Mouse (Mus musculus): ENCODE data around the gene Map3k4. TPM values are rescaled to one million over a fixed set of nuclear protein-coding genes. Genes with fewer than 3 reads are reported as not detected.

Gene Map3k4
- polyA plus RNA-seq, 1 experiment from 2014 or later, result 39.2 TPM

DNA sequence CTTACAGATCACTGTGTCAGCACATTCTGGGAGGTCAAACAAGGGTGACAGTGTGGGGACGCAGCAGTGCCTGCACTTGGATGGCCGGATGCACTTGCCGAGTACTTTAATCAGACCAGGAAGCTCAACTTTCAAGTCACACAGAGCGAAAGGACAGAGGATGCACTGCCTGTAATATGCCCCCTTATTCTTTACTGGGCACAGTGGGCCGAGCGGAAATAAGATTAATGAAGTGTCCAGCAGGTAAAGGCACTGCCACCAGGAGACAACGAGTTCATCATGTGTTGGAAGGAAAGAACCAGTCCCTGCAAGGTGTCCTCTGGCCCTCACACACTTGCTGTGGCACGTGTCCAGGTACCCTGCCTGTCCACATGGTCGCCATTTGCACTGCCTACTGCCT lies 94.5 kb downstream of the Map3k4 start:
- no peak for ATAC-seq (ENCODE audit: insufficient number of reproducible peaks, insufficient read depth, low FRiP score, low read depth)
- no peak overlapping the region for H3K4me3 ChIP-seq (ENCODE audit: control insufficient read depth in 1 of 2, insufficient read depth in 1 of 2, low read depth in 1 of 2, low read length in 2 of 2)
- peaks cover 0 to 2% of the 10 kb centered on the region in 2 experiments; a peak in 1 of 4 replicates for H3K4me1 ChIP-seq (ENCODE audit: control insufficient read depth in 2 of 2, insufficient read depth in 2 of 2, low read length in 2 of 2)
- H3K36me3 ChIP-seq (ENCODE audit: control insufficient read depth, insufficient read depth, low read length), result peaks cover 68% of the 10 kb centered on the region
- no peaks in the 10 kb centered on the region for H3K9me3 ChIP-seq (ENCODE audit: control insufficient read depth, low read length)
- no peaks in the 10 kb centered on the region for H3K27me3 ChIP-seq (ENCODE audit: control insufficient read depth, insufficient read depth, low read length)
- H3K9ac ChIP-seq (ENCODE audit: low read length), result no peak overlapping the region
- no peak overlapping the region for H3K27ac ChIP-seq (replicated peaks in 1 of 2; ENCODE audit: control insufficient read depth in 1 of 2, insufficient read depth in 1 of 2, low read depth in 2 of 2, low read length in 2 of 2)
- WGBS, result 73% methylated on average over 8 of the region's 9 CpGs
- H3K4me2 ChIP-seq (ENCODE audit: low read length), result no peak overlapping the region

DNA sequence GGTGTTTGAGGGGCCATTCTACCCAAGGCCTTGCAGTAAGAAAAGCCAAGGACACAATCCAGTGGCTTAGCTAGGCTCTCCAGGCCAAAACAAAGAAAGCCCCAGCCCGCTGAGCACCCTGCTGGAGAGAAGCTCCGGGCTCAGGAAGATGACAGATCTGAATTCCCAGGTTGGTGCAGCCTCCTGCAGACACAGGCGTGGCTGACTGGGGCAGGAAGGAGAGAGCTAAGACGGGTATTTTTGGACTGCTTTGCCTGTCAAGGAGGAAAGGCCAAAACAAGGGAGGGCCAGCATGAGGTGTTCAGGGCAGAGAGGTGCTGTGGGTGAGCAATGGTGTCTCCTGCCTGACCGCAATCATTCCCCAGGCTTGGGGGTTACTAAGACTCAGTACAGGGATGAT lies 94.9 kb downstream of the Map3k4 start:
- 62% methylated on average over 5 of the region's 5 CpGs for WGBS
- peaks cover 68% of the 10 kb centered on the region for H3K36me3 ChIP-seq (ENCODE audit: control insufficient read depth, insufficient read depth, low read length)

DNA sequence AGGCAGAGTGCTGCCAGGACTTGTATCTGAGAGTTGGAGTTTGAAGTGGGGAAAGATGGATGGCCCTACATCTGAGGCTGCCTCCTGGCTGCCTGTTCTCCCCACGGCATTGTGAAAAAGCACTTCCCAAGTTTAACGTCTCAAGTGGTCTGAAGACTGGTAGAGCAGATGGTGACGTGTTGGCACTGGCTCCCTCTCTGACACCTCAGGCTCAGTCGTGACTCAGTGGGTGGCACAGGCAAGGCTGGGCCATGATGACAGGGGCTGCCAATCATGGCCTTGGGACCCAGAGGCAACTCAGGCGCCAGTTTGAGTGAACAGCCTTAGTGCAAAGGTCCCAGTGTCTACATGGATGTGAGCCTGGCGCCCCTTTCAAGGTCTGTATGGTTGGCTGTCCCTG lies 96.7 kb downstream of the Map3k4 start:
- Histone ChIP-seq H3K4me3 (ENCODE audit: control insufficient read depth in 1 of 2, insufficient read depth in 1 of 2, low read depth in 1 of 2, low read length in 2 of 2) (no peak overlapping the region), H3K9me3 (ENCODE audit: control insufficient read depth, low read length) (no peaks in the 10 kb centered on the region), H3K27ac (replicated peaks in 1 of 2; ENCODE audit: control insufficient read depth in 1 of 2, insufficient read depth in 1 of 2, low read depth in 2 of 2, low read length in 2 of 2) (no peak overlapping the region), H3K36me3 (ENCODE audit: control insufficient read depth, insufficient read depth, low read length) (peaks cover 61% of the 10 kb centered on the region), H3K4me1 (ENCODE audit: control insufficient read depth in 2 of 2, insufficient read depth in 2 of 2, low read length in 2 of 2) (peaks cover 0 to 2% of the 10 kb centered on the region in 2 experiments; a peak in 1 of 4 replicates), H3K9ac (ENCODE audit: low read length) (no peak overlapping the region), H3K27me3 (ENCODE audit: control insufficient read depth, insufficient read depth, low read length) (no peaks in the 10 kb centered on the region), H3K4me2 (ENCODE audit: low read length) (no peak overlapping the region)
- no peak for ATAC-seq (ENCODE audit: insufficient number of reproducible peaks, insufficient read depth, low FRiP score, low read depth)
- 53% methylated on average over 6 of the region's 6 CpGs for WGBS

More for the DNA sequence above, 94.9 kb downstream of the Map3k4 start:
- Histone ChIP-seq H3K9me3 (ENCODE audit: control insufficient read depth, low read length) (no peaks in the 10 kb centered on the region), H3K27me3 (ENCODE audit: control insufficient read depth, insufficient read depth, low read length) (no peaks in the 10 kb centered on the region), H3K4me1 (ENCODE audit: control insufficient read depth in 2 of 2, insufficient read depth in 2 of 2, low read length in 2 of 2) (peaks cover 0 to 2% of the 10 kb centered on the region in 2 experiments; a peak in 1 of 4 replicates), H3K9ac (ENCODE audit: low read length) (no peak overlapping the region), H3K4me3 (ENCODE audit: control insufficient read depth in 1 of 2, insufficient read depth in 1 of 2, low read depth in 1 of 2, low read length in 2 of 2) (no peak overlapping the region), H3K27ac (replicated peaks in 1 of 2; ENCODE audit: control insufficient read depth in 1 of 2, insufficient read depth in 1 of 2, low read depth in 2 of 2, low read length in 2 of 2) (no peak overlapping the region), H3K4me2 (ENCODE audit: low read length) (no peak overlapping the region)
- no peak for ATAC-seq (ENCODE audit: insufficient number of reproducible peaks, insufficient read depth, low FRiP score, low read depth)

DNA sequence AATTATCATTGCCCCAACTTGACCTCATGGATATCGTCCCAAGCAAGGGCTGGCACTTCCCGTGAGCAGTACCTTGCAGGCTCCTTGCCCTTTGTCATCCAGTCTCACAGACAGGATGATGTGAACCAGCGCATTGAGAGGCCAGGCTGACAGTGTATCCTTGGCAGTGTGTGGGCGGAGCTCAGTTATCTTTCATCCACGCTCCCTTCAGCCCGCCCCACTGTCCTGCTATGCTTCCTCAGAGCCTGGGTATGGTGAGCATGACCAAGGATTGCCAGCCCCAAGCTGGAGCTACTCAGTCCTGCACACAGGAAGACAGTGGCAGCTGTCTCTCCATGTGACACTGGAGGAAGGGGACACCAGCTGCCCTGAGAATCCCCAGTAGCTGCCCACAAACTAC lies 102.4 kb downstream of the Map3k4 start:
- H3K9ac ChIP-seq (ENCODE audit: low read length), result no peak overlapping the region
- no peak overlapping the region for H3K4me3 ChIP-seq (ENCODE audit: control insufficient read depth in 1 of 2, insufficient read depth in 1 of 2, low read depth in 1 of 2, low read length in 2 of 2)
- peaks cover 0 to 3% of the 10 kb centered on the region in 2 experiments; a peak in 1 of 4 replicates for H3K4me1 ChIP-seq (ENCODE audit: control insufficient read depth in 2 of 2, insufficient read depth in 2 of 2, low read length in 2 of 2)
- H3K27me3 ChIP-seq (ENCODE audit: control insufficient read depth, insufficient read depth, low read length), result no peaks in the 10 kb centered on the region
- ATAC-seq (ENCODE audit: insufficient number of reproducible peaks, insufficient read depth, low FRiP score, low read depth), result no peak
- no peak overlapping the region for H3K27ac ChIP-seq (replicated peaks in 1 of 2; ENCODE audit: control insufficient read depth in 1 of 2, insufficient read depth in 1 of 2, low read depth in 2 of 2, low read length in 2 of 2)
- no peaks in the 10 kb centered on the region for H3K9me3 ChIP-seq (ENCODE audit: control insufficient read depth, low read length)
- 32% methylated on average over 6 of the region's 6 CpGs for WGBS
- H3K36me3 ChIP-seq (ENCODE audit: control insufficient read depth, insufficient read depth, low read length), result peaks cover 67% of the 10 kb centered on the region
- H3K4me2 ChIP-seq (ENCODE audit: low read length), result no peak overlapping the region

DNA sequence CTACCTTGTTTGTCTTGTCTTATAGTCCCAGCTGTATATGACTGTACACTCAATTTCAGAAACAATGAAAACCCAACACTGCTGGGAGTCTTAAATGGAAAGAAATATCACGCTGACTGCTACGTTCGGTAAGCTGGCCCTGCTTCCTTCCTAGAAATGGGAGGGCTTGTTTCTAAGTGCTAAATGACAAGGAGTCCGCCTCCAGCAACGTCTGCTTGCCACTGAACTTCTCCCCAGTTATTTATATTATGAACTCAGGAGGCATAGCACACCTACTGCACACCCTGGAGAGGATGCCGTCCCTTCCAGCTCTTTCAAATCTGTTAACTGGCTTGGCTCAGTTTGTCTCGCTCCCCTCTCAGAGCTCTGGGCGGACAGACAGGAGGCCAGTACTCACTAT lies 105.2 kb downstream of the Map3k4 start:
- H3K4me2 ChIP-seq (ENCODE audit: low read length), result no peak overlapping the region
- H3K9ac ChIP-seq (ENCODE audit: low read length), result no peak overlapping the region
- H3K4me1 ChIP-seq (ENCODE audit: control insufficient read depth in 2 of 2, insufficient read depth in 2 of 2, low read length in 2 of 2), result peaks cover 0 to 3% of the 10 kb centered on the region in 2 experiments; a peak in 1 of 4 replicates
- no peak overlapping the region for H3K27ac ChIP-seq (replicated peaks in 1 of 2; ENCODE audit: control insufficient read depth in 1 of 2, insufficient read depth in 1 of 2, low read depth in 2 of 2, low read length in 2 of 2)
- no peak overlapping the region for H3K4me3 ChIP-seq (ENCODE audit: control insufficient read depth in 1 of 2, insufficient read depth in 1 of 2, low read depth in 1 of 2, low read length in 2 of 2)
- 80% methylated on average over 8 of the region's 8 CpGs for WGBS
- ATAC-seq (ENCODE audit: insufficient number of reproducible peaks, insufficient read depth, low FRiP score, low read depth), result no peak
- H3K27me3 ChIP-seq (ENCODE audit: control insufficient read depth, insufficient read depth, low read length), result no peaks in the 10 kb centered on the region
- no peaks in the 10 kb centered on the region for H3K9me3 ChIP-seq (ENCODE audit: control insufficient read depth, low read length)
- H3K36me3 ChIP-seq (ENCODE audit: control insufficient read depth, insufficient read depth, low read length), result peaks cover 46% of the 10 kb centered on the region

DNA sequence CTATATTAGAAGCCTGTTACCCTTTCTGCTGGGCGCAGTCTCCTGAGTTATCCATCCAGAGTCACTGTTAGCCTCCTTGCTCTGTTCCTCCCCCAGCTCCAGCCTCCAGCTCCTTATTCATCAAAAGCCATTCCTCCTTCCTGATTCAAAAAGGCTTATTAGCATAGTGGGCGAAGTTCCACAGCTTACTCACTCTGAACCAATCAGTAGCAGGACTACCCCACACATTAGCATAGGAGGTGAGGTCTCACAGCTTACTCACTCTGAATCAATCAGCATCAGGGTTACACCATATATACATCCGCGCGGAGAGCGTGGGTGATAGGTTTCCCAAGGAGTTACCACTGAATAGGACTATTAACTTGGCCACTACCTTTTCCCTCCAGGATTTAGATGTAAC lies 106.3 kb downstream of the Map3k4 start:
- H3K4me2 ChIP-seq (ENCODE audit: low read length), result no peak overlapping the region
- H3K9ac ChIP-seq (ENCODE audit: low read length), result no peak overlapping the region
- H3K4me1 ChIP-seq (ENCODE audit: control insufficient read depth in 2 of 2, insufficient read depth in 2 of 2, low read length in 2 of 2), result peaks cover 0 to 3% of the 10 kb centered on the region in 2 experiments; a peak in 2 of 4 replicates
- 84% methylated on average over 6 of the region's 6 CpGs for WGBS
- H3K36me3 ChIP-seq (ENCODE audit: control insufficient read depth, insufficient read depth, low read length), result peaks cover 42% of the 10 kb centered on the region
- ATAC-seq (ENCODE audit: insufficient number of reproducible peaks, insufficient read depth, low FRiP score, low read depth), result no peak
- H3K27me3 ChIP-seq (ENCODE audit: control insufficient read depth, insufficient read depth, low read length), result no peaks in the 10 kb centered on the region
- no peak overlapping the region for H3K27ac ChIP-seq (replicated peaks in 1 of 2; ENCODE audit: control insufficient read depth in 1 of 2, insufficient read depth in 1 of 2, low read depth in 2 of 2, low read length in 2 of 2)
- H3K9me3 ChIP-seq (ENCODE audit: control insufficient read depth, low read length), result no peaks in the 10 kb centered on the region
- no peak overlapping the region for H3K4me3 ChIP-seq (ENCODE audit: control insufficient read depth in 1 of 2, insufficient read depth in 1 of 2, low read depth in 1 of 2, low read length in 2 of 2)

DNA sequence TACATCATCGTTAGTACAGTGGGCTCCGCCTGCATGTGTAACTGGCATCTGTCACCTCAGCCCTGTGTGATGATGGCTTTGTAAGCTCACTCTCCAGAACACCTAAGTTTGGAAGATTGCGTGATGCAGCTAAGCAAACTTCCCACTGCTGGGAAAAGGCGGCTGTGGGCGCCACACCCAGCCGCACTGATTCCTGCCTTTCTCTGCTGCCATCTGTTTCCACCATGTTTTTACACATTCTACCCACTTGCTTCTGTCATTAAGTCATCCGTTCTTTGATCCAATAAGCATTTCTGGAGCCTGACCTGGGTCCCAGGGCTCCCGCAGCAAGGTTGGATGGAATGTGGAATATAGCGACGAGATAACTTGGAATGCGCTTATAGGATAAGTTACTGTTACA lies 106.7 kb downstream of the Map3k4 start:
- Histone ChIP-seq H3K36me3 (ENCODE audit: control insufficient read depth, insufficient read depth, low read length) (peaks cover 38% of the 10 kb centered on the region), H3K4me1 (ENCODE audit: control insufficient read depth in 2 of 2, insufficient read depth in 2 of 2, low read length in 2 of 2) (peaks cover 0 to 3% of the 10 kb centered on the region in 2 experiments; a peak in 2 of 4 replicates), H3K27me3 (ENCODE audit: control insufficient read depth, insufficient read depth, low read length) (no peaks in the 10 kb centered on the region), H3K27ac (replicated peaks in 1 of 2; ENCODE audit: control insufficient read depth in 1 of 2, insufficient read depth in 1 of 2, low read depth in 2 of 2, low read length in 2 of 2) (no peak overlapping the region), H3K4me3 (ENCODE audit: control insufficient read depth in 1 of 2, insufficient read depth in 1 of 2, low read depth in 1 of 2, low read length in 2 of 2) (no peak overlapping the region), H3K4me2 (ENCODE audit: low read length) (no peak overlapping the region), H3K9ac (ENCODE audit: low read length) (no peak overlapping the region), H3K9me3 (ENCODE audit: control insufficient read depth, low read length) (no peaks in the 10 kb centered on the region)
- WGBS, result 84% methylated on average over 11 of the region's 11 CpGs
- no peak for ATAC-seq (ENCODE audit: insufficient number of reproducible peaks, insufficient read depth, low FRiP score, low read depth)

DNA sequence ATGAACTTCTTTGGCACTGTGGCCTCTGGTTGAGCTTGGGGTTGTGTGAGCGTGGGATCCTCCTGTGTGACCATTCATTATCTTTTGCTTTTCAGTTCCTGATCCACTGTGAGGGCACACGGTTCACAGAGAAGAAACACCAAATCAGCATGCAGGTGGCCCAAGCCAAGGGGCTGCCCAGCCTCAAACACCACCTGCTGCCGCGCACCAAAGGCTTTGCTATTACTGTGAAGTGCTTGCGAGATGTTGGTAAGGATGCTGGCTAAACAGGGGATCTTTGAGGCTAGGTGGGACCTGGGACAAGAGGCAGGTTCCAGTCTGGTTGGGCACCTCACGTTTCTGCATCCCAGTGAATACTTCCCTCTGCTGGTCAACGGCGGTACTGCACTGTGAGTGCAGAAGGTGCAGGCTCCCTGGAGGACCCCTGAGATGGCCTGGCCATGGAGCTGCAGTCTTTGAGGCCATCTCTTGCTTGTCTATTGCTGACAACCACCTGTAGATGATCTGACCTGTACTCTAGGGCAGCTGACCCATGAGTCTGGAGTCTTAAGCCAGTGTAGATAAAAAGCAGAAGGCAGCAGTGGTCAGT lies 108.0 kb downstream of the Map3k4 start:
- H3K36me3 ChIP-seq (ENCODE audit: control insufficient read depth, insufficient read depth, low read length), result peaks cover 31% of the 10 kb centered on the region
- ATAC-seq (ENCODE audit: insufficient number of reproducible peaks, insufficient read depth, low FRiP score, low read depth), result no peak

More for the DNA sequence above, 108.0 kb downstream of the Map3k4 start:
- Histone ChIP-seq H3K4me1 (ENCODE audit: control insufficient read depth in 2 of 2, insufficient read depth in 2 of 2, low read length in 2 of 2) (peaks cover 8% of the 10 kb centered on the region in 2 experiments), H3K4me3 (ENCODE audit: control insufficient read depth in 1 of 2, insufficient read depth in 1 of 2, low read depth in 1 of 2, low read length in 2 of 2) (no peak overlapping the region), H3K9ac (ENCODE audit: low read length) (no peak overlapping the region), H3K9me3 (ENCODE audit: control insufficient read depth, low read length) (no peaks in the 10 kb centered on the region), H3K27me3 (ENCODE audit: control insufficient read depth, insufficient read depth, low read length) (no peaks in the 10 kb centered on the region), H3K4me2 (ENCODE audit: low read length) (no peak overlapping the region), H3K27ac (replicated peaks in 1 of 2; ENCODE audit: control insufficient read depth in 1 of 2, insufficient read depth in 1 of 2, low read depth in 2 of 2, low read length in 2 of 2) (no peak overlapping the region)
- WGBS, result 27% methylated on average over 8 of the region's 8 CpGs
